Mouse (Mus musculus): ENCODE measurements around the gene Mzf1.
"Not testable (repeated sequence)": the region's sequence is repeated elsewhere in the genome, so short reads cannot be mapped to it uniquely, and the experiment has no call there.

Mzf1 gene

DNA sequence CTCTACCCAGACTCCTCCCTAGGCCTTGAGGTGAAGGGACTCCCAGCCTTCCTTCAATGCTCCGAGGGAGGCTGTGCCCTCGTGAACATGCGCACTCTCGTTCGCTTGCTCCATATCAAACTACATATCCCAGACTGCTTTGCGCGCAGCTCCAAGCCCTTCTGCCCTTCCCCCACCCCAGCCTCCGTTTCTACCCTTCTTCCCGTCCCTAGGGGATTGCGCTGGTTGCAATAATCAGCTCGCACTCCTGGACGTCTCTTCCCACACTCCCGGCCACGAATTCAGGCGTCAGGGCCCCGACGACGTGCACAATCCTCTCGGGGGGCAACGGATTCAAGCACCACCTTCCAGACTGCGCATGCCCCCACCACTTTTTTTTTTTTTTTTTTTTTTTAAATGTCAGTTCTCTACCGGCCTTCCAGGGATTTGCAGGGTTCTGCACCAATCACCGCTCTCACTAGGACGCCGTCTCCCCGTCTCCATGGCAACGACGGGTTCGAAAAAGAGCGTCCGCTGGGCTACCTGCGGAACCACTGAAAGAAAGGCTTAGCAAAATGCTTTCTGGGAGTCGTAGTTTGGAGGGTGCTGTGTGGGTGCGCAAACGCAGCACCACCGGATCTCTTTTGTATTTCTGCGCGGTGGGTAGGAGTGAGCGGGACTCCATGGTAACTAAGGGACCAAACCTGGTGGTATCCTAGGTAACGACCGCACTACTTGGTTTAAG is at the start of gene Mzf1:
TSS of gene Mzf1 (minus strand) at position 478 of the 724 bp plus-strand sequence.
- DNase-seq (ENCODE audit: low spot score in 2 of 2), result peak; percentile 81 to 92

DNA sequence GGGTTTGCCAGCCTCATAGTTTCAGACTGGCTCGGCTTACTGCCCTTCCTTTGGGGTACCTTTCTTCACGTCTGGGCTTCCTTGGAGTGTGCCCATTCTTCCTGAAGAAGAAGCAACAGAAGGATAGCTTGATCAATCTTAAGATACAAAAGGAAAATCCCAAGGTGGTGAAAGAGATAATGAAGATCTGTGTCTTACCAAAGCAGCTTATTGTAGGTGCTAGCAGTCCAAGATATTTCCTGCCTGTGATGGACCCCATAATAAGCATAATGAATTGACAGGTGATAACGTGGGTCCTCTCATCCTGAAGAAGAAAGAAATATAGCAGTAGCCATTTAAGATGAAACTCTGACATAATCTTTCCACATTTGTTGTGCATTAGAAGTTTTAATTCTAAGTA is 40.5 kb upstream of the Mzf1 start, which contains the start of gene Vmn1r85:
TSS of gene Vmn1r85 (minus strand) at position 101 of the 400 bp plus-strand sequence.
- no peak for DNase-seq (ENCODE audit: low spot score in 2 of 2)

DNA sequence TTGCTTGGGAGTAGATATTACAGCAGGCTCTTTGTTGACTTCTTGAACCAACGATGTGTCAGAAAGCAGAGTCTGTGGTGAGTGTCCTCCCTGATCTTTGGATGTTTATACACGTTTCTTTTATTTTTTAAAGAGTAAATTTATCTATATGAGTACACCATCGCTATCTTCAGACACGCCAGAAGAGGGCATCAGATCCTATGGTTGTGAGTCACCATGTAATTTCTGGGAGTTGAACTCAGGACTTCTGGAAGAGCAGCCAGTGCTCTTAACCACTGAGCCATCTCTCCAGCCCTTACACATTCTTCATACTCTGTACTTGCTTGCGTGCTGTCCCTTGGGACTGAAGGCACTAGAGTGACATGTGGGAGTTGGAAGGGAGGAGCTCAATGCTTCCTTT is 17.7 kb upstream of the Mzf1 start:
- no peak for DNase-seq (ENCODE audit: low spot score in 2 of 2)

DNA sequence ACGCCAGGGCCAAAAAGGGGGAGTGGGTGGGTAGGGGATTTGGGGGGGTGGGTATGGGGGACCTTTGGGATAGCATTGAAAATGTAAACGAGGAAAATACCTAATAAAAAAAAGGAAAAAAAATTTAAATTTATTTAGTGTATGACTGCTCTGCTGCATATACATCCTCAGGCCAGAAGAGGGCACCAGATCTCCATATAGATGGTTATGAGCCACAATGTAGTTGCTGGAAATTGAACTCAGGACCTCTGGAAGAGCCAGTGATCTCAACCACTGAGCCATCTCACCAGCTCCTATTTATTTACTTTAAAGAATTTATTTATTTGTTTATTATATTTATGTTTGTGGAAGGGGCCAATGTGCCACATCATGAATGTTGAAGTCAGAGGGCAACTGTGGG is 8.8 kb upstream of the Mzf1 start:
- not testable (repeated sequence) for DNase-seq (ENCODE audit: low spot score in 2 of 2)

DNA sequence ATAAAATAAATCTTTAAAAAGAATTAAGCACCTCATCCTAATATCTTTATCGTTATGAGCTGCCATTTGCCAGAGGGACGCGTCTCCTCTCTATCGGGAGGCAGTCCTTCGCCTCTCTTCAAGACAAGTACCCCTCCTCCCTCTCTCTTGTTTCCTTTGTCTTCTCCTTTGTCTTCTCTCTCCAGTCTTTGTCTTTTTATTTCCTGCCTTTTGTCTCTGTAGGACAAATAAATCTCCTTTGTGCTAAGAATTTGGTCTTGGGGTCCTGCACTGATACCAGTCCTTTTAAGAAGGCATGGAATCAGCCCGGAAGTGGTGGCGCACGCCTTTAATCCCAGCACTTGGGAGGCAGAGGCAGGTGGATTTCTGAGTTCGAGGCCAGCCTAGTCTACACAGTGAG is 5.0 kb upstream of the Mzf1 start:
- DNase-seq (ENCODE audit: low spot score in 2 of 2), result no peak

DNA sequence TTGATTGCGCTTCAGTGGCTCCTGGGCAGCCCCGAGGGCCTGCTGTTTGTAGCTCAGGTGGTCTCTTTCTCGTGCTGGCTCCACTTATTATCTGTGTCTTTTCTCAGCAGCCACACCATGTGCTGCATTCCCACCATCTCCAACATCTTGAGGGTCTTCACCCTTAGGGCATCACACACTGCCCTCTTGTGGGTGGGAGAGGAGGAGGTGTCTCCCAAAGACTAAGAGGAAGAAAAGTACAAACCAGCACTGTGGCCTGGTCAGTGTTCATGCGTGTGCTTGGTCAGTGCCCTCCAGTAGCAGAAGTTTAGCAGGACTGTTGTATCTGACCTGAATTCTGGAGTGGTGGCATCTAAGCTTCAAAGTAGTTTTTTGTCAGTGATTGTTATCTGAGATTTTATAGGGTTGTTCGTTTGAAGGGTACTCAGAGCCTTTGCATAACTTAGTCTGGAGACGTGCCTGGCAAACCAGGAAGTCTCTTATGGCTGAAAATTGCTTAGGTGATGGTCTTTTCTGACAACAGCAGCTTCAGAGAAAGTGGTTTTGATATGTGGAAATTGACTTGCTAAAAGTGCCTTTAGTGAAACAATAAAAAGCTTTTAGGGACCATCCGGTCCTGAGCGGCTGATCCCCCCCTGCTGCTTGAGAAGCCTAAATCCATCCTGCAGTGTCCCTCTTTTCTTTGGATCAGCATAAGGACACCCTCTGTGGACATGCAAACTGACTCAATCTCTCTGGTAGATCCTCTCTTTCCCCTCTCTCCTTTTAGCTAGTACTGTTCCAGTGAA is 2.5 kb upstream of the Mzf1 start:
- DNase-seq (ENCODE audit: low spot score in 2 of 2), result no peak

DNA sequence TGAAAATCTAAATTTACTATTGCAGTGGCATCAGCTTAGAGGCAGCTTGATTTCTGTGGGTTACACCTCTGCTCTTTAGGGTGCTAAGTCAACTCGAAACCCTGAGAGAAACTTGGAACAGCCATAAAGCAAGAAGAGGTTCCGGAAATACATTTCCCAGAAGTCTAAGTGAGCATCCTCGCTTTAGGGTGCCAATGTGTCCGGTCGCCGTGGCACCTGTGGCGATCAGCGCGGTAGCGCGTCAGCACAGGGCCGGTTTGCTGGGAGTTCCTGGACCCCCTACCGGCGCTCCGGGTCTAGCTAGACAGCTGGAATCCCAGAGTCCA is 640 bp downstream of the Mzf1 start:
- DNase-seq (ENCODE audit: low spot score in 2 of 2), result no peak

DNA sequence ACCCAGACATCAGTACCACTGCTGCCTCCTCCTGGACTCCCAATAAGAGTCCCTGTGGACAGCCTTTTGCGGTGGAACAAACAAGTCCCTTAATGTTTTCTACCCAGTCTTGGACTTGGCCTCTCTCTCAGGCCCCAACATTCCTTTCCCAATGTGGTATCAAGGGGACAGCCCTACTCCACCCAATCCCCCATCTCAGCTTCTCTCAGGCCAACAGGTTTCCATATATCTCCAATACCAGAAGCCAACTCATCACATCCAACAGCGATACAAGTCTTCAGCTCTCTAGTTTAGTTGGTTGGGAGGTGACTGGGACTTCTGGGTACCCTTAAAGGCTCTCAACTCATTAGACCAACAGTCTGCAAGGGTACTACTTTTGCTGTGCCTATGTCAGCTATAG is 1.1 kb downstream of the Mzf1 start:
- DNase-seq (ENCODE audit: low spot score in 2 of 2), result no peak

DNA sequence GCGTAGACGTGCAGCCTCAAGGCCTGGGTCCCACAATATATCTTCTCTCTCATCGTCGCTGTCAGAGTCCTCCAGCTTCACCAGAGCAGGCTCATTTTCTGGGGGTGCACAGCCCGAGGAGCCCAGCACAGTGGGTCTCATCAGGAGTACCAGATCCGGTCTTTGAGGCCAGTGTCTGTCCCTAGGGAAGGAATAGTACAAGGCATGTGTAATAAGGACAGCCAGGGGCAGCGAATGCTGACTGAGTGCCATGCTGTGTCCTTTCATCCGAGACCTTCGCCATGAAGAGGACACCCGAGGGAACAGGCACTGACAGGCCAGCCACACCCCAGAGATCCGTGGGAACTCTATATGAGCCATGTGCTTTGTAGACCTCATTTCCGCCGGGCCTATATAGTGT is 1.6 kb downstream of the Mzf1 start:
- no peak for DNase-seq (ENCODE audit: low spot score in 2 of 2)

DNA sequence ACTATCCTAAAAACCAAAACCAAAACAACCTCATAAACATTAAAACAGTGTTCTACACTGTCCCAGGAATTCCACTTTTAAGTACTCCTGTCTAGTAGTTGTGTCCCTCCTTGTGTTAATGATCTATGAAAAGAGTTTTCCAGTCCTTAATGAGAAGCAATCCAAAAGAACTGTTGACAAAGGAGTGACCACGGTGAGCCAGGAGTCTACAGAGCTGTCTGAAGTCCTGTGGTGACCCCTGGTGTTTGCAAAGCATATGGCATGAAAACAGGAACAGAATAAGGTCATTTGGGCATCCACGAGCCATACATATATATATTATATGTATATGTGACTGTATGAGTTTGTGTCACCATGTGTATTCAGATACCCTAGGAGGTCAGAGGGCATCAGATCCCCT is 8.5 kb downstream of the Mzf1 start:
- DNase-seq (ENCODE audit: low spot score in 2 of 2), result peak in 1 of 2 experiments; percentile 80

DNA sequence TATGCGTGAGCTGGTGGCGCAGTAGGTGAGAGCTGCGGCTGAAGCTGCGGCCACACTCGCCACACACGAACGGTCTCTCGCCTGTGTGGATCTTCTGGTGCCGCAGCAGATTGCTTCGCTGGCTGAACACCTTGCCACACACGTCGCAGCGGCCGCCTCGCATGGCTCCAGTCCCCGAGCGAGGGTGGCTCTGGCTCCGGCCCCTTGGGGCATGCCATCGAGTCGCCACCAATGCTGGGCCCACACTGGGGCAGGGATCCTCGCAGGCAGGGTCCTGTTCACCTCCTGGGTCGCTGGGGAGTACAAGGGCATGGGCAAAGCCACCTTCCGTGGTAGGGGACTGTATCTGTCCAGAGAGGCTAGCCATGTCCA is 10.3 kb downstream of the Mzf1 start:
- no peak for DNase-seq (ENCODE audit: low spot score in 2 of 2)

DNA sequence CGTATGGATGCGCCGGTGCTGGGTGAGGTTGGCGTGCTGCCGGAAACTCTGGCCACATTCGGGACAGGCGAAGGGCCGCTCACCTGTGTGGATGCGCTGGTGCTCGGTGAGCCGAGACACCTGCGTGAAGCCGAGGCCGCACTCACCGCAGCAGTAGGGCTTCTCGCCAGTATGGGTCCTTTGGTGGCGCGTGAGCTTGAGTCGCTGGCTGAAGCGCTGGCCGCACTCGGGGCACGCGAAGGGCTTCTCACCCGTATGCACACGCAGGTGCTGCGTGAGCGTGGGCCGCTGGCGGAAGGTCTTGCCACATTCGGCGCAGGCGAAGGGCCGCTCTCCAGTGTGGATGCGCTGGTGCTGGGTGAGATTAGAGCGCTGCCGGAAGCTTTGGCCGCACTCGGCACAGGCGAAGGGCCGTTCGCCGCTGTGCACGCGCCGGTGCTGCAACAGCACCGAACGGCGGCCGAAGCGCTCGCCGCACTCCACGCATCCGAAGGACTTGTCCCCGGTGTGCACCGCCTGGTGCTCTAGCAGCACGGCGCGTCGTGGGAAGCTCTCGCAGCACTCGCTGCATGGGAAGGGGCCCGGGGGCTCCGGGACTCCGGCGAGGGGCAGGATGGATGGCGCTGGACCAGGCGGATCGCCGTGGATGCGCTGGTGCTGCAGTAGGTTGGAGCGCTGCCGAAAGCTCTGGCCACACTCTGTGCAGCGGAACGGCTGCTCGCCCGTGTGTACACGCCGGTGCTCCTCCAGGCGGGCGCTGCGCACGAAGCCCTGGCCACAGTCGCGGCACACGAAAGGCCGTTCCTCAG is 10.9 kb downstream of the Mzf1 start:
- DNase-seq (ENCODE audit: low spot score in 2 of 2), result no peak

DNA sequence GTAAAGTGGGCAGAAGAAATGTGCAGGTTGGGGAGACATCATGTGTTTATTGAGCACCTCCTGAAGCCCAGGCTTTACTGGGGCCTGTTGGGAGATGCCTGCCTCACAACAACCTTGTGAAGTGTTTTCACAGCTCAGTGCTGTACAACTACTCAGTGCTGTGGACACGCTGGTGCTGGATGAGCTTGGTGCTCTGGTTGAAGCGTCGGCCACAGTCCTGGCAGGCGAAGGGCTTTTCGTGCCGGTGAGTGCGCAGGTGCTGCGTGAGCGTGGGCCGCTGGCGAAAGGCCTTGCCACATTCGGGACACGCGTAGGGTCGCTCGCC is 11.5 kb downstream of the Mzf1 start:
- DNase-seq (ENCODE audit: low spot score in 2 of 2), result no peak

DNA sequence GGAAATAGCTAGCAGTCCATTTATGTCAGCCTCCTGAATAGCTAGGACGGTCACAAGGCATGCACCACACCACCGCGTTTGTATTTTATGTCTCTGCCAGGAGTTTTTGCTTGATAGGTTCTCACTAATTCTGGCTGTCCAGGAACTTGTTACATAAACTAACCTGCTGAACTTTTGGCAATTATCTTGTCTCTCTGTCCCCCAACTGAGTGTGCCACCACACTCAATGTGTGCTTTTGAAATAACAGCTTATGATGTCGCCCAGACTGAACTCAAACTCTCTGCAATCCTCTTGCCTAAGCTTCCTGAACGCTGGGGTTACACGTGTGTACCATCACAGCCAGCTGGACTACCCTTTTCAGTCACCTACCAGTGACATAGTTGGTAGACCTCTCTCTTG is 12.1 kb downstream of the Mzf1 start:
- no peak for DNase-seq (ENCODE audit: low spot score in 2 of 2)

DNA sequence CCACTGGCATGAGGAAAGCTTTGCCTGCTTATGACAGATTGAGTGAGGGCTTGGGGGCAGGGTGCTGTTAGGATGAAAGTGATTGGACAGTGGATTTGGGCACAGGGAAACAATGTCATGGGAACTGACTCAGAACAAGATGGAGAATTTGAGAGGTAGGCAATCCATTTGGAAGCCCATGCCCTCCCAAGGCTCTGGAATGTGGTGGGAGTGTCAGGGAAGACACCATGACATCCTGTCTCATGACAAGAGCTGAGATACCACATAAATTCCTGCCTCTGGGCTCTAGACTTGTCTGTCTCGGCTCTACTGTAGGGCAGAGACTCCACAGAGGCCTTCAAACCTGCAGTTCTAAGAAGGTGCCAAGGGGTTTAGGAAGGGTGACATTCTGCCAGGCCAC is 13.3 kb downstream of the Mzf1 start:
- DNase-seq (ENCODE audit: low spot score in 2 of 2), result no peak

DNA sequence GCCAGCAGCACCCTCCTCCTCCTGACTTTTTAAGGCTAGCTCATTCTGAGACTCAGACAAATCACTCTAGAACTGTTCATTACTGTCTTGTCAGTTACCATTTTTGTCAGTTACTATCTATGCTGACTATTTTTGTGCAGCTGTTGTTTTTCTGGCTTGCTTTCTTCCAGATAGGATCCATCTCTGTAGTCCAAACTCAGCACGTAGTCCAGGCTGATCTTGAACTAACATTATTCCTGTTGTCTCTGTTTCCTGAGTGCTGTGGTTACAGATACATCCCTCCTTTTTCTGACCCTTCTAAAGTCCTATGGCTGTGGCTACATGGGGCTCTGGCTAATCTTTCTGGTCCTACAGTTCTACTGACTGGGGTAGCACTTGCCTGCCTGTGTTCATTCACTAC is 15.4 kb downstream of the Mzf1 start:
- no peak for DNase-seq (ENCODE audit: low spot score in 2 of 2)

DNA sequence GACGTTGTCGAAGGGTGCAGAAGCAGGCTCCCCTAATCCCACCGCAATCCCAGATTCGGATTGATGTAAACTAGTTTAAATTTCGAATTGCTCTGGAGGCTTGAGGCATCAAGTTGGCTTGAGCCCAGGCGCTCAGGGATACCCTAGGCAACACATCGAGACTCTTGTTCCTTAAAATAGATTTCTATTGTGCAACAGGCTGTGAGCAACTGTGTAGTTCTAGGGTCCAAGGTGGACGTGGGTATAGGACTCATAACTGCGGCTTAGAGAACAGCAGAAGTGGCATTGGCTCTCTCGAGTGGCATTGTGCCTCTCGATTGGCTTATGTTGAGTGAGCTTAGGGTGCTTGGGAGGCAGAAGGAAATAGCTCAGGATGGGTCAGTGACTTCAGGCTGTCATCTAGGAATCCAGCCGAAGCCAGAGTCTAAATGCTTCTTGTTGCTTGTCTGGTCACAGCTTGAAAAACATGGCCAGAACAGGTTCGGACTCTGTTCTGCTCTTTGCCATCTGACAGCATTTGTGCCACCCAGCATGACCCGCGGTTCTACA is 15.9 kb downstream of the Mzf1 start:
- peak in 1 of 2 experiments; percentile 40 for DNase-seq (ENCODE audit: low spot score in 2 of 2)

DNA sequence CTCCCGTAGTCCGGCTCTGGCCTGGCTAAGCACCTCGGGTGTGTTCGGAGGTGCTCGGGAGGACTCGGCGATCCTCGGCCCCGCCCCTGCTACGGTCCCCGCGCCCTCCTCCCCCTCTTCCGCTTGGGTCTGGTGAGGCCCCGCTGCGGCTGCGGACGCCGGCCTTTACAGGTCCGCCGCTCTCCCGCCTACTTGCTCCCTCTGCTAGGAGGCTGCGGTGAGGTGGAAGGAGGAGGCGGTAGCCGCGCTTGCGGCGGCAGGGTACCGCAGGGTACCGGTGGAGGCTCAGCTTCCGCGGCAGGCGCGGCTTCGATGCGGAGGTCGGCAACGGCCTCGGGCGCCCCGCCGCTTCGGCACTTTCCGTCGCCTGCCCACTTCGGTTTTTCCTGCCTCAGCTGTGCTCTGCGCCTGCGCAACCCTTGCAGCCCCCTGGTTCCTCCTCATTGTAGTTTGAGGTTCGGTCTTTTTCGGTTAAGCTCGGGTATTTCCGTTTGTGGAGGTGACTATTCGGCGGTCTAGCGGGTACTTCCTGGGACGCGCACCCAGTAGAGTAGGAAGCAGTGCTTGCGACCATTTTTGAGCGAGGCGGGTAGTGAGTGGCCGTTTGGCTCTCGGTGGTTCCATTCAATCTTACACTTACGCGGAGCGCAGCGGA is 16.5 kb downstream of the Mzf1 start, which contains the start of gene Ube2m:
TSS of gene Ube2m (minus strand) at position 375 of the 655 bp plus-strand sequence.
- DNase-seq (ENCODE audit: low spot score in 2 of 2), result peak; percentile 98

DNA sequence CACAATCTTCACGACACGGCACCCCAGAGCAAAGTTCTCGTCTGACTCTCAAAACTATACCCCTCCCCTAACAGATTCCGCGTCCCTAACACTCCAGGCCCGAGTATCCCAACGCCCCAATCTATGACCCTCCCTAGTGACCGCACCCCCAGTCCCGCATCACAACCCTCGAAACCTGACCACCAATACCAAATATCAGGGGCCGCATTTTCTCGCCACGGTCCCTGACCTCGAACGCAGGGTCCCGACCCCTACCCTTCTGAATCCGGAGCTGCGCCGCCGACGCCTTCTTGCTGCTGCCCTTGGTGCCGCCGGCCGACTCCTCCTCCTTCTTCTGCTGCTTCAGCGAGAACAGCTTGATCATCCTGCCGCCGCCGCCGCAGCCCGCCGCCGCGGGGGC is 17.2 kb downstream of the Mzf1 start:
- no peak for DNase-seq (ENCODE audit: low spot score in 2 of 2)

DNA sequence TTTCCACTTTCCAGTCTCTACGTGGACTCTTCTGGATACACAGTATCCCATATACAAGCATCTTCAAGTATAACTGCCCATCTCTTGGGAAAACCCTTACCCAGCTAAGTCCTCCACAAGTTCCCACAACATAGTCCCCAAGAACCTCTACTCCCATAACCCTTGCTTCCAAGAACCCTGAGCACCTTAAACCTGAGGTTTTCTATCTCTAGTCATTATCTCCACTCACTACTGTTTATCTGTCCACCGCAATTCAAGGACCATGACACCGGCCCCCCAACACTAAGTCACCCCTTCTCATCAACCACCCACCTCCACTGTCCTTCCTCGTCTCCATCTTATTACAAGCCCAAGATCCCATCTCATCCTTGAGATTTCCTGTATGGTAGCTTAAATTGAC is 17.8 kb downstream of the Mzf1 start:
- DNase-seq (ENCODE audit: low spot score in 2 of 2), result peak in 1 of 2 experiments; percentile 7

DNA sequence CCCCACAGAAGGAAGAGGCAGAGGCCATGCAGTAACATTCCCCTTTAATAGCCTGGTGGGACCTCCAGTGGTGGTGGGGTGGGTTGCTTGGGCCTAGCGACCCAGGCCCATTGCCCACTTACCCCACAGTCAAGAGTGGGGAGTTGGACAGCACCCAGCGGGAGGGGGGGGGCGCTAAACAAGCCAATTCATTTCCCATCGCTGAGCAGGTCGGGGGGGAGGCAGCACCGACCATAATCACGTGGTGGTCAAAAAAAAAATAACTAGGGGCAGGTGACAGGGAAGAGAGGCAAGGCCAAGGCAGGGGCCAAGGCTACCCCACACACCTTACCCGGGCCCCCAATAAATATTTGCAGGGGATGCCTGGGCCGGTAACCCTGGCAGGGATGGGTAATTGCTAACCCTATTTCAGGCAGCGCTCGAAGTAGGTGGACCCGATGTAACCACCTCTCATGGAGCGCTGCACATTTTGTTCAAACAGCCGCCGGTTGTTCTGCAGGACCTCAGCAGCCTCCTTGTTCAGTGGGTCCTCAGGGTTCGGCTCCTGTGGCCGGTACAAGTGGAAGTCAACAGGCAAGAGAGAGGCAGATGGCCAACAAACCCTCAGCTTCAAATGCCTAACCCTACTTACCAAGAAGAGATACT is 19.2 kb downstream of the Mzf1 start:
- DNase-seq (ENCODE audit: low spot score in 2 of 2), result no peak

All from spleen, postnatal 10 days (tissue).